Mouse (Mus musculus): ENCODE data around the gene Fto. TPM values are rescaled to one million over a fixed set of nuclear protein-coding genes. Genes with fewer than 3 reads are reported as not detected.

Gene Fto
- polyA plus RNA-seq, 1 experiment from 2014 or later: 94.8 TPM

DNA sequence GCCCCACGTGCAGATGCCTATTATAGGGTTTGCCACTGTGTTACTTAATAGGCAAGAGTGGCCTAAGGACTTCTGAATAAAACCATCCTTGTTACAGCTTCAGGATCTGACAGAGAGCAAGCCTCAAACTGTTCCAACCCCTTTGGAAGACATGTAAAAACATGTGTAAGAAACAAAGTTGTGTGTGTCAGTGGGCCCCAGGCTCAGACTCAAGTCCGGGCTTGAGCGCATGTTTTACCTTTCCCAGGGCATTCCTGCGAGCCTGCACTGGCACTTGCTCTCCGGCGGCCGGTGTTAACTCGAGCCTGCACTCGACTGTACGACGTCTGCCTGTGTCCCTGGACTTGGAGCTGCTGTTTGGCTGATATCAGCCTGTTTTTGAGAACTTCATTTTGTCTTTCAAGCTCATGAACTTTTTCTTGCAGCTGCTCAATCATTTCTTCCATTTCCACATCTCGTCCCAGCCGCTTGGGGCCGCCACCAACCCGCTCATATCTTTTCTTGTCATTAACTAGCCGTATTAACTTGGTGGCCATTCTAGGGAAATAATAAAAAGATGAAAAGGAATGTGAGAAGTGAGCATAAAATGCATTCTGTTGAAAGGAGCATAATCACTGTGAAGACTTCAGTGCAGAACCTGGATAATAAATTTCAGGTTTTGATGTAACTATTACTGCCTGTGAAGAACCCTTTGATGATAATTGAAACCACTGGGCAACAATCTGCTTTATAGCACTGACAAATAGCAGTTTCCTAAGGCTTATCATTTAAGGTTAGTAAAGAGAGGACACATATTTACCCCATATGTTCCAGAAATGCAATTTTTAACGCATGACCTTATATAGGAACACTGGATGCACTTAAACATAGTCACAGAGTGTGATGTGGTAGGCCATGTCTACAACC lies 8.6 kb upstream of the Fto start:
- WGBS: 69% methylated on average over 17 of the region's 17 CpGs
- no peak overlapping the region for H3K9ac ChIP-seq (replicated peaks; ENCODE audit: low read length)
- no peaks in the 10 kb centered on the region for H3K36me3 ChIP-seq (replicated peaks; ENCODE audit: control insufficient read depth, insufficient read depth, low read depth, low read length)
- H3K27ac ChIP-seq (replicated peaks; ENCODE audit: low read depth, low read length): no peak overlapping the region
- H3K4me1 ChIP-seq (ENCODE audit: control insufficient read depth, insufficient read depth, low read length): no peaks in the 10 kb centered on the region
- ATAC-seq (replicated peaks; ENCODE audit: insufficient number of reproducible peaks, low FRiP score, low TSS enrichment, low read depth) (no peak), DNase-seq (ENCODE audit: low spot score) (peak; percentile 36)
- no peak overlapping the region for H3K4me3 ChIP-seq (ENCODE audit: low read depth, low read length)
- no peaks in the 10 kb centered on the region for H3K9me3 ChIP-seq (replicated peaks; ENCODE audit: control insufficient read depth, low read length)
- H3K27me3 ChIP-seq (ENCODE audit: control insufficient read depth, insufficient read depth, low read length): no peaks in the 10 kb centered on the region
- no peak overlapping the region; the same call in 1 of the 2 replicates for H3K4me2 ChIP-seq (ENCODE audit: low read depth, low read length)

- Histone ChIP-seq H3K4me1 (ENCODE audit: control insufficient read depth, insufficient read depth, low read length) (no peaks in the 10 kb centered on the region), H3K4me2 (ENCODE audit: low read depth, low read length) (peak overlapping the region; percentile 69), H3K27me3 (ENCODE audit: control insufficient read depth, insufficient read depth, low read length) (no peaks in the 10 kb centered on the region), H3K36me3 (replicated peaks; ENCODE audit: control insufficient read depth, insufficient read depth, low read depth, low read length) (no peaks in the 10 kb centered on the region), H3K9me3 (replicated peaks; ENCODE audit: control insufficient read depth, low read length) (no peaks in the 10 kb centered on the region), H3K27ac (replicated peaks; ENCODE audit: low read depth, low read length) (no peak overlapping the region), H3K9ac (replicated peaks; ENCODE audit: low read length) (no peak overlapping the region; the same call in 1 of the 2 replicates), H3K4me3 (ENCODE audit: low read depth, low read length) (peak overlapping the region; percentile 70)
- ATAC-seq (replicated peaks; ENCODE audit: insufficient number of reproducible peaks, low FRiP score, low TSS enrichment, low read depth): no peak
- WGBS: 84% methylated on average over 2 of the region's 2 CpGs
- DNase-seq (ENCODE audit: low spot score): no peak
Observed at GRCm38 (mm10) chr8:91312342-91312741, 983 bp upstream of the Fto start.

DNA sequence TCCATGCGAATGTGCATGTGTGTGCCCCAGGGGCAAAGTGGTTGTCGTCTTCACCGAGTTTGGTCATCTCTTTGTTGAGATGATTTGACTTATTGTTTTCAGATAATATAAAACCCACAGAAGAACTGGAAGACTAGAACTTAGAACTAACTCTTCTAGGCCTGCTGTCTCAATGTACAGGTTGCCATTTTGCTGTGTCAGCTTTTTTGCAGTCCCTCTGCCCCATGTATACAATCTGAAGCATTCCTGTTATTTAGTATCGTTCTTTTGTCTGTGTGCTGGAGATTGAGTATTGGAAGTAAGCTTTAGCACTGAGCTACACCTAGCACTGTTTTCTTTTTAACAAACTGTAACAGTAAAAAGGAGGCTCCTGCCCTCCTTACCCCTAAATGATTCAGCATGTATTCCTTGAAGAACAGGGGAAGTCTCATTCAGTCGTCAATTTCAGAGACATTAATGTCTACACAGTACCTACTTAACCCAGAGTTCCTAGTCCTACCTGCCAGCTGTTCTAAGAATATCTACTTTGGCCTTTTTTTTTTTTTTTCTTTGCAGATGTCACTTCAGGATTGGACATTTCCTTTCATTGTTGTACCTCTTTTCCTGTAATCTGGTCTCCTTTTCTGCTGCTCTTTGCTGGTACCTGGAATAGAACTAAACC lies 4.4 kb downstream of the Fto start:
- H3K36me3 ChIP-seq (replicated peaks; ENCODE audit: control insufficient read depth, insufficient read depth, low read depth, low read length): no peaks in the 10 kb centered on the region
- no peak overlapping the region for H3K9ac ChIP-seq (replicated peaks; ENCODE audit: low read length)
- no peaks in the 10 kb centered on the region for H3K9me3 ChIP-seq (replicated peaks; ENCODE audit: control insufficient read depth, low read length)
- H3K4me2 ChIP-seq (ENCODE audit: low read depth, low read length): no peak overlapping the region
- H3K27me3 ChIP-seq (ENCODE audit: control insufficient read depth, insufficient read depth, low read length): no peaks in the 10 kb centered on the region
- 89% methylated on average over 5 of the region's 5 CpGs for WGBS
- no peak for ATAC-seq (replicated peaks; ENCODE audit: insufficient number of reproducible peaks, low FRiP score, low TSS enrichment, low read depth)
- H3K27ac ChIP-seq (replicated peaks; ENCODE audit: low read depth, low read length): no peak overlapping the region
- no peak overlapping the region for H3K4me3 ChIP-seq (ENCODE audit: low read depth, low read length)
- DNase-seq (ENCODE audit: low spot score): no peak
- H3K4me1 ChIP-seq (ENCODE audit: control insufficient read depth, insufficient read depth, low read length): no peaks in the 10 kb centered on the region

DNA sequence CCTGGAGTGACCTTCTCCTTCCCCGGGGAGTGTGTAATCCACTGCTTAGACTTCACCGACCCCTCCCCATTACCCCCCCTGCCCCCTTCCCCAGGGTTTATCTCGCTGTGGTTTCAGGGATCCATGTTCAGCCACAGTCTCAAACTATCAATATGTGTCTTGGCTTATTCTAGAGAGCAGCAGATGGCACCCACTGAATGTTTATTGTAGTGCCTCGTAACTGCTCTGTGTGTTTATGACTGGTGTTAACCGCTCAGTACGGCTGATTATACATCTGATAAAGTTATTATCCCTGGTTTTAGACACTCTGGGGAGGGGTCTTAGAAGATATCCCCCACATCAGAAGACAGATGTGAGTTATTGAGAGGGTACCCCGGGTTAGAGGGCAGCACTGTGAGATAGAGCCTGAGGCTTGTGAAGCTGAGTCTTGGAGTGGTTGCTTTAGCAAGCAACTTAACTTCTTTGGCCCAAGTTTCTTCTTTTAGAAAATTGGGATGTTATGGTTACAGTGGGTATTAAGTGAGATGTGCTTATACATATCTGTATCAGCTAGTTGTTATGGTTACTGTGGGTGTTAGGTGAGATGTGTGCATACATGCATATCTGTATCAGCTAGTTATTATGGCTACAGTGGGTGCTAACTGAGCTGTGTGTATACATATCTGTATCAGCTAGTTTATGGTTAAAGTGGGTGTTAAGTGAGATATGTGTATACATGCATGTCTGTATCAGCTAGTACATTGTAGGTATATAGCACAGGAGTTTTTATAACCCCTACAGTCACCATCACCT lies 5.8 kb downstream of the Fto start:
- no peak for DNase-seq (ENCODE audit: low spot score)

GRCm38 (mm10) chr8:91323511-91323910 lies 10.2 kb downstream of the Fto start:
- H3K4me2 ChIP-seq (ENCODE audit: low read depth, low read length): no peak overlapping the region
- H3K27me3 ChIP-seq (ENCODE audit: control insufficient read depth, insufficient read depth, low read length): no peaks in the 10 kb centered on the region
- H3K4me3 ChIP-seq (ENCODE audit: low read depth, low read length): no peak overlapping the region
- no peaks in the 10 kb centered on the region for H3K36me3 ChIP-seq (replicated peaks; ENCODE audit: control insufficient read depth, insufficient read depth, low read depth, low read length)
- H3K4me1 ChIP-seq (ENCODE audit: control insufficient read depth, insufficient read depth, low read length): no peaks in the 10 kb centered on the region
- H3K9me3 ChIP-seq (replicated peaks; ENCODE audit: control insufficient read depth, low read length): no peaks in the 10 kb centered on the region
- ATAC-seq (replicated peaks; ENCODE audit: insufficient number of reproducible peaks, low FRiP score, low TSS enrichment, low read depth) (no peak), DNase-seq (ENCODE audit: low spot score) (no peak)
- 80% methylated on average over 7 of the region's 7 CpGs for WGBS
- H3K9ac ChIP-seq (replicated peaks; ENCODE audit: low read length): no peak overlapping the region
- no peak overlapping the region for H3K27ac ChIP-seq (replicated peaks; ENCODE audit: low read depth, low read length)

More for the DNA sequence above, 5.8 kb downstream of the Fto start:
- no peak for ATAC-seq (replicated peaks; ENCODE audit: insufficient number of reproducible peaks, low FRiP score, low TSS enrichment, low read depth)
- WGBS: 90% methylated on average over 7 of the region's 7 CpGs
- no peak overlapping the region for H3K27ac ChIP-seq (replicated peaks; ENCODE audit: low read depth, low read length)
- H3K9me3 ChIP-seq (replicated peaks; ENCODE audit: control insufficient read depth, low read length): no peaks in the 10 kb centered on the region
- H3K27me3 ChIP-seq (ENCODE audit: control insufficient read depth, insufficient read depth, low read length): no peaks in the 10 kb centered on the region
- no peak overlapping the region for H3K9ac ChIP-seq (replicated peaks; ENCODE audit: low read length)
- no peak overlapping the region for H3K4me3 ChIP-seq (ENCODE audit: low read depth, low read length)
- no peaks in the 10 kb centered on the region for H3K36me3 ChIP-seq (replicated peaks; ENCODE audit: control insufficient read depth, insufficient read depth, low read depth, low read length)
- H3K4me1 ChIP-seq (ENCODE audit: control insufficient read depth, insufficient read depth, low read length): no peaks in the 10 kb centered on the region
- H3K4me2 ChIP-seq (ENCODE audit: low read depth, low read length): no peak overlapping the region

DNA sequence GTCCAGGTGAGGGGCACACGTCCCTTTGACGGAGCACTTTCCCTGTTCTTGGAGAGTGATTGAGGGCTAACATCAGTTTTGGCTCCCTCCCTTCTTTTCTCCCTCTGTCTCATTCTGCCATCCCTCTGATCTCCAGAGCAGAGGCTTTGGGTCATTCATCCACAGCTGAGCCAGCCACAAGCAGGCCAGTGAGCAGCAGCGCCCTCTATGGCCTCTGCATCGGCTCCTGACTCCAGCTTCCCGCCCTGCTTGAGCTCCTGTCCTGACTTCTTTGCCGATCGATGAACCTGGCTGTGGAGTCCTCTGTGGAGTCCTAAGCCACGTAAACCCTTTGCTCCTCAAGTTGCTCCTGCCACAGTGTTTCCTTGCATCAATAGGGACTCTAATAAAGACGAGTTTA lies 10.9 kb downstream of the Fto start:
- no peak overlapping the region for H3K27ac ChIP-seq (replicated peaks; ENCODE audit: low read depth, low read length)
- no peaks in the 10 kb centered on the region for H3K27me3 ChIP-seq (ENCODE audit: control insufficient read depth, insufficient read depth, low read length)
- no peak for DNase-seq (ENCODE audit: low spot score)
- H3K4me1 ChIP-seq (ENCODE audit: control insufficient read depth, insufficient read depth, low read length): no peaks in the 10 kb centered on the region
- no peak overlapping the region for H3K9ac ChIP-seq (replicated peaks; ENCODE audit: low read length)
- no peak overlapping the region for H3K4me2 ChIP-seq (ENCODE audit: low read depth, low read length)
- no peak for ATAC-seq (replicated peaks; ENCODE audit: insufficient number of reproducible peaks, low FRiP score, low TSS enrichment, low read depth)
- H3K4me3 ChIP-seq (ENCODE audit: low read depth, low read length): no peak overlapping the region
- H3K36me3 ChIP-seq (replicated peaks; ENCODE audit: control insufficient read depth, insufficient read depth, low read depth, low read length): no peaks in the 10 kb centered on the region
- 49% methylated on average over 9 of the region's 9 CpGs for WGBS
- H3K9me3 ChIP-seq (replicated peaks; ENCODE audit: control insufficient read depth, low read length): no peaks in the 10 kb centered on the region

DNA sequence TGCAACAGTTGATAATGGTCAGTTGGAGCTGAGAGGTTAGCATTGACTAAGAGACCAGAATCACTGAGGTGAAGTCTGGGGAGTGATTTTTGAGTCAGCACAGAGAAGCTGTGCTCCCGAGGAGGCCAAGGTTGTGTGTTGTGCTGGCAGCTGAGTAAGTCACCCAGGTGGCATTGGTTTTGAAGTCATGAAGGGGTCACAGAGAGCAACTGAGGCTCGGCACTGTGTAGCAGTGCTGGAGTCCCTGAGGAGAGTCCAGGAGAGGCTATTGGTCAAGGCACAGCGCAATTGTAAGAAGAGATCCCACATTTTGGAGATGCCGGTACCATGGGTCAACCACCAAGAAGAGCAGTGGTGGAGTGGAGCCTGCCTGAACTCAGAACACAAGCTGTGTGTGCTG lies 11.6 kb downstream of the Fto start:
- DNase-seq (ENCODE audit: low spot score) (no peak), ATAC-seq (replicated peaks; ENCODE audit: insufficient number of reproducible peaks, low FRiP score, low TSS enrichment, low read depth) (no peak)
- Histone ChIP-seq H3K4me2 (ENCODE audit: low read depth, low read length) (no peak overlapping the region), H3K4me1 (ENCODE audit: control insufficient read depth, insufficient read depth, low read length) (no peaks in the 10 kb centered on the region; the same call in 1 of the 2 replicates), H3K27me3 (ENCODE audit: control insufficient read depth, insufficient read depth, low read length) (no peaks in the 10 kb centered on the region), H3K27ac (replicated peaks; ENCODE audit: low read depth, low read length) (no peak overlapping the region), H3K36me3 (replicated peaks; ENCODE audit: control insufficient read depth, insufficient read depth, low read depth, low read length) (no peaks in the 10 kb centered on the region), H3K9ac (replicated peaks; ENCODE audit: low read length) (no peak overlapping the region), H3K9me3 (replicated peaks; ENCODE audit: control insufficient read depth, low read length) (no peaks in the 10 kb centered on the region), H3K4me3 (ENCODE audit: low read depth, low read length) (no peak overlapping the region)
- 71% methylated on average over 4 of the region's 4 CpGs for WGBS

Data from embryonic facial prominence, embryonic 11.5 days (tissue).